Mouse (Mus musculus): ENCODE measurements around the gene Iqck.

GRCm38 (mm10) chr7:118928316-118928715 is 72.8 kb downstream of the Iqck start:
- TF ChIP-seq MAFK (IDR thresholded peaks at IDR 0.05; ENCODE audit: insufficient read depth, low read depth, low read length): no peak
- no peak for TF ChIP-seq ZC3H11A (IDR thresholded peaks at IDR 0.05; ENCODE audit: borderline replicate concordance, low read depth, low read length)
- TF ChIP-seq ZNF384 (IDR thresholded peaks at IDR 0.05; ENCODE audit: low read depth, low read length): no peak
- TF ChIP-seq CHD2 (IDR thresholded peaks at IDR 0.05; ENCODE audit: low read depth, low read length): no peak

All from ES-E14 (cell line).